Mouse (Mus musculus): ENCODE data around the gene Olfr91. TPM values are rescaled to one million over a fixed set of nuclear protein-coding genes. Genes with fewer than 3 reads are reported as not detected.

Gene Olfr91
- polyA plus RNA-seq, 1 experiment from 2014 or later = not detected

DNA sequence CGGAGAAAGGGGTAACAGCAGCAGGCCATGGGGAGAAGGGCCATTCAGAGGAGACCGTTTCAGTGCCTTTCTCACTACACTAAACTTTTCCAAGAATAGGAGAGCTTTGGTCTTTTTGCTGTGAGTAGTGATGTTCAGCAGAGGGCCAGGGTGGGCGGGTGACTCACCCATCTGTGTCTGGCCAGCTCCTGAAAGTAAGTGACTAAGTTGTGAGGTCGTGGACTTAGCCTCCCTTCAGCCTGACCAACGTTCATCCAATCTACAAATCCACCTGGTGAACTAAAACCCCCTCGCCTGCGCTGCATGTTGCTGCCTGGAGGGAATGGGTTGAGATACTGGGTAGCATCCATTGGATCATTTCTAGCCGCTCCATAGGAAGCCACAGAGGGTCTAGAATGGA, 28.0 kb downstream of the Olfr91 start:
- no peaks in the 10 kb centered on the region for H3K27me3 ChIP-seq (ENCODE audit: control insufficient read depth, insufficient read depth, low read length)
- no peaks in the 10 kb centered on the region for H3K9me3 ChIP-seq (ENCODE audit: control insufficient read depth, low read length)
- no peak overlapping the region for H3K9ac ChIP-seq (ENCODE audit: low read length)
- no peak overlapping the region for H3K4me2 ChIP-seq (ENCODE audit: low read depth, severe bottlenecking)
- ATAC-seq (ENCODE audit: insufficient number of reproducible peaks, low FRiP score, low TSS enrichment, low read depth) (no peak), DNase-seq (ENCODE audit: low spot score) (no peak)
- WGBS = 86% methylated on average over 8 of the region's 8 CpGs
- peaks cover 4% of the 10 kb centered on the region; the same call in 1 of the 2 replicates for H3K36me3 ChIP-seq (ENCODE audit: control insufficient read depth, insufficient read depth, low read length)
- H3K4me1 ChIP-seq (ENCODE audit: control insufficient read depth, insufficient read depth, low read length) = no peaks in the 10 kb centered on the region
- no peak overlapping the region for H3K27ac ChIP-seq (replicated peaks; ENCODE audit: low read depth, low read length)
- H3K4me3 ChIP-seq (ENCODE audit: low read depth, low read length) = no peak overlapping the region

GRCm38 (mm10) chr17:37067861-37068260, 30.2 kb downstream of the Olfr91 start:
- Histone ChIP-seq H3K4me3 (ENCODE audit: low read depth, low read length) (no peak overlapping the region), H3K27ac (replicated peaks; ENCODE audit: low read depth, low read length) (no peak overlapping the region), H3K36me3 (ENCODE audit: control insufficient read depth, insufficient read depth, low read length) (peaks cover 6% of the 10 kb centered on the region), H3K9ac (ENCODE audit: low read length) (no peak overlapping the region), H3K9me3 (ENCODE audit: control insufficient read depth, low read length) (no peaks in the 10 kb centered on the region), H3K4me1 (ENCODE audit: control insufficient read depth, insufficient read depth, low read length) (no peaks in the 10 kb centered on the region), H3K4me2 (ENCODE audit: low read depth, severe bottlenecking) (no peak overlapping the region), H3K27me3 (ENCODE audit: control insufficient read depth, insufficient read depth, low read length) (no peaks in the 10 kb centered on the region)
- DNase-seq (ENCODE audit: low spot score) (no peak), ATAC-seq (ENCODE audit: insufficient number of reproducible peaks, low FRiP score, low TSS enrichment, low read depth) (no peak)
- whole genome bisulfite sequencing = 74% methylated on average over 1 of the region's 1 CpGs

DNA sequence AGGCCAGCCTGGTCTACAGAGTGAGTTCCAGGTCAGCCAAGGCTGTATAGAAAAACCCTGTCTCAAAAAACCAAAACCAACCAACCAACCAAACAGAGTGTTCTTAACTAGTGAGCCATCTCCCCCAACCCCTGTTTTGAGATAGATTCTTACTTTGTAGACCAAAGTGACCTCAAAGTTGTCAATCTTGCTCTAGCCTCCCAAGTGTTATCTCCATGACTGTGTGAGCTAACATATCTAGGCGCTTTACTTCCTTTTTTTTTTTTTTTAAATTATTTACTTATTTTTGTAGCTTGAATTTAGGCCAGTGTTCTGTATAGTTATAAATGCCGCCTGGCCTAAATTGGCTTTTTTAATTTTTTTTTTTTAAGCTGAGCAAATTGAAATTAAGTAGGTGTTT, 32.1 kb downstream of the Olfr91 start:
- H3K9ac ChIP-seq (ENCODE audit: low read length) = no peak overlapping the region
- no peaks in the 10 kb centered on the region for H3K27me3 ChIP-seq (ENCODE audit: control insufficient read depth, insufficient read depth, low read length)
- H3K27ac ChIP-seq (replicated peaks; ENCODE audit: low read depth, low read length) = no peak overlapping the region
- WGBS = 97% methylated on average over 2 of the region's 2 CpGs
- H3K36me3 ChIP-seq (ENCODE audit: control insufficient read depth, insufficient read depth, low read length) = peaks cover 10% of the 10 kb centered on the region
- no peak overlapping the region for H3K4me3 ChIP-seq (ENCODE audit: low read depth, low read length)
- DNase-seq (ENCODE audit: low spot score) (no peak), ATAC-seq (ENCODE audit: insufficient number of reproducible peaks, low FRiP score, low TSS enrichment, low read depth) (no peak)
- H3K4me2 ChIP-seq (ENCODE audit: low read depth, severe bottlenecking) = no peak overlapping the region
- H3K4me1 ChIP-seq (ENCODE audit: control insufficient read depth, insufficient read depth, low read length) = no peaks in the 10 kb centered on the region
- H3K9me3 ChIP-seq (ENCODE audit: control insufficient read depth, low read length) = no peaks in the 10 kb centered on the region

DNA sequence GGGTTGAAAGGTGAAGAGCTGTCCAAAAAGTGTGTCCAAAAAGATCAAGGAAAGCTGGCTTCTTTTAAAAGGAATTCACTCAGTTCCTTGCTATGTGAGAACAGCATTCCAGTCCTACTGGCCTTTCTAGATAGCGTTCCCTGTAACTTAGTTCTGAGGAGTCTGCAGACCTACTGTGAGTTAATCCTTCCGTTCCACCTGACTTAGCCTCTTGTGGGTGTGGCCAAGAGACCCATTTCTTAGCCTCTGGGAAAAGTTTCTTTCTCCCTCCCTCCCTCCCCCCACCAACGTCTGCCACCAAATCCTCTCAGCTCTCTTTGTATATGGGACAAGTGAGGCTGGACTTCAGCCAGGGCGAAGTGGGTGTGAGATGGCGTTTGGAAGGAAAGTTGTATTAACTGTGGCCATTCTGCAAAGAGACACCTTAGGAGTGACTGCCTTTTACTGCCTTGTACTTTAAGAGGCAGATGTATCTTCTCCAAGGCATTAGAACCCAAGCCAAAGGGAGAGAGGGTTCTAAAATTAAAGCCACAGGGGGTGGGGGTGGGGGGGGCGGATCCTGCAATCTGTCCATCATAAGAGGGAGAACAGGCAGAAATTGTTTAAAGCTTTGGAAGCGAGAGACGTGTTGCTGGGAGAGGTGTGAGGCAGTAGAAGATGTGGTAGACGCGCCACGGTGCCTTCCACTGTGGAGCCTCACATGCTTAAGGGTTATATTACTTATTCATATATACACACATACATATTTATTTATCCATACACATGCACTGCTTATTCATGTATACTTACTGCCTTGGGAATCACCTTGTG, 34.2 kb downstream of the Olfr91 start:
- DNase-seq (ENCODE audit: low spot score) (no peak), ATAC-seq (ENCODE audit: insufficient number of reproducible peaks, low FRiP score, low TSS enrichment, low read depth) (no peak)
- H3K36me3 ChIP-seq (ENCODE audit: control insufficient read depth, insufficient read depth, low read length) = peaks cover 12% of the 10 kb centered on the region
- no peak overlapping the region for H3K27ac ChIP-seq (replicated peaks; ENCODE audit: low read depth, low read length)
- H3K9ac ChIP-seq (ENCODE audit: low read length) = no peak overlapping the region
- no peaks in the 10 kb centered on the region for H3K27me3 ChIP-seq (ENCODE audit: control insufficient read depth, insufficient read depth, low read length)
- H3K9me3 ChIP-seq (ENCODE audit: control insufficient read depth, low read length) = no peaks in the 10 kb centered on the region
- no peak overlapping the region for H3K4me2 ChIP-seq (ENCODE audit: low read depth, severe bottlenecking)
- 88% methylated on average over 11 of the region's 11 CpGs for WGBS
- H3K4me3 ChIP-seq (ENCODE audit: low read depth, low read length) = no peak overlapping the region
- H3K4me1 ChIP-seq (ENCODE audit: control insufficient read depth, insufficient read depth, low read length) = no peaks in the 10 kb centered on the region

DNA sequence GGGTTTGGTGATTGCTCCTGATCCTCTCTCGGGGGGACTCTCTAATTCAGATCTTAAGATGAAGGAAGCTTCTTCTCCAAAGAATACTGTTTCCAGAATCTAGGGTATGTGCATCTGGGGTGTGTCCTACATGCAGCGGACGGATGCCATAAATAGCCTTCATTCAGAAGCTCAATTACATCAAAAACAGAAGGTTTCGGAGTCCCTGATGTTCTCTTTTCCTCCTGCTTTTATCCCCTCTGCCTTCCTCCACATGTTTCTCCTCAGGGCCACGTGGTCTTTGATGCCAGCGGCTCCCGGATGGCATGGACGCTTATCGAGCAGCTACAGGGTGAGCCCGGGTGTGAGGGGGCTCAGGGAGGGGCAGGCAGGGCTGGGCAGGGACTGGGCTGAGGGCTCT, 35.0 kb downstream of the Olfr91 start:
- no peak overlapping the region for H3K4me3 ChIP-seq (ENCODE audit: low read depth, low read length)
- no peak overlapping the region for H3K9ac ChIP-seq (ENCODE audit: low read length)
- peaks cover 12% of the 10 kb centered on the region for H3K36me3 ChIP-seq (ENCODE audit: control insufficient read depth, insufficient read depth, low read length)
- no peaks in the 10 kb centered on the region for H3K27me3 ChIP-seq (ENCODE audit: control insufficient read depth, insufficient read depth, low read length)
- 74% methylated on average over 10 of the region's 10 CpGs for WGBS
- no peak overlapping the region for H3K4me2 ChIP-seq (ENCODE audit: low read depth, severe bottlenecking)
- no peaks in the 10 kb centered on the region for H3K4me1 ChIP-seq (ENCODE audit: control insufficient read depth, insufficient read depth, low read length)
- no peak overlapping the region for H3K27ac ChIP-seq (replicated peaks; ENCODE audit: low read depth, low read length)
- DNase-seq (ENCODE audit: low spot score) (no peak), ATAC-seq (ENCODE audit: insufficient number of reproducible peaks, low FRiP score, low TSS enrichment, low read depth) (no peak)
- no peaks in the 10 kb centered on the region for H3K9me3 ChIP-seq (ENCODE audit: control insufficient read depth, low read length)

- Histone ChIP-seq H3K36me3 (ENCODE audit: control insufficient read depth, insufficient read depth, low read length) (peaks cover 10% of the 10 kb centered on the region), H3K4me2 (ENCODE audit: low read depth, severe bottlenecking) (no peak overlapping the region), H3K27ac (replicated peaks; ENCODE audit: low read depth, low read length) (no peak overlapping the region), H3K9ac (ENCODE audit: low read length) (no peak overlapping the region), H3K27me3 (ENCODE audit: control insufficient read depth, insufficient read depth, low read length) (no peaks in the 10 kb centered on the region), H3K4me3 (ENCODE audit: low read depth, low read length) (no peak overlapping the region), H3K4me1 (ENCODE audit: control insufficient read depth, insufficient read depth, low read length) (no peaks in the 10 kb centered on the region), H3K9me3 (ENCODE audit: control insufficient read depth, low read length) (no peaks in the 10 kb centered on the region)
- DNase-seq (ENCODE audit: low spot score) (no peak), ATAC-seq (ENCODE audit: insufficient number of reproducible peaks, low FRiP score, low TSS enrichment, low read depth) (no peak)
- WGBS = 91% methylated on average over 10 of the region's 10 CpGs
Measured at GRCm38 (mm10) chr17:37062101-37062641, 35.9 kb downstream of the Olfr91 start.

DNA sequence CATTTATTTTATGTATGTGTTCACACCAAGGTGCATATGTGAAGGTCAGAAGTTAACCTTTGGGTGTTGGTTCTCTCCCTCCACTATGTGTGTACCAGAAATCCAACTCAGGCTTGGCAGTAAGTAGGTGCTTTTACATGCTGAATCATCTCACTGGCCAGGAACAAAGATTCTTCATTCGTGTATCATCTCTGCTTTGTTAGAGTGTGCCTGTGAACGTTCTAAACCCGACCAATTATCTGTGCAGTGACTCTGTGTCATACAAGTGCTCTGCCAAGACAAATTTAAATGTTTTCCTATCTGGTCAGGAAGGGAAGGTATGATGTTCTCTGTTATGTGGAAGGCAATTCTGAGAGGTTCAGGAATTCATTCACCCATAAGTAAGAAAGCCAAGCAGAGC, 36.6 kb downstream of the Olfr91 start:
- ATAC-seq (ENCODE audit: insufficient number of reproducible peaks, low FRiP score, low TSS enrichment, low read depth) = no peak
- Histone ChIP-seq H3K27me3 (ENCODE audit: control insufficient read depth, insufficient read depth, low read length) (no peaks in the 10 kb centered on the region), H3K9ac (ENCODE audit: low read length) (no peak overlapping the region), H3K4me1 (ENCODE audit: control insufficient read depth, insufficient read depth, low read length) (no peaks in the 10 kb centered on the region), H3K4me3 (ENCODE audit: low read depth, low read length) (no peak overlapping the region), H3K4me2 (ENCODE audit: low read depth, severe bottlenecking) (no peak overlapping the region), H3K36me3 (ENCODE audit: control insufficient read depth, insufficient read depth, low read length) (peaks cover 10% of the 10 kb centered on the region), H3K27ac (replicated peaks; ENCODE audit: low read depth, low read length) (no peak overlapping the region), H3K9me3 (ENCODE audit: control insufficient read depth, low read length) (no peaks in the 10 kb centered on the region)
- WGBS = 90% methylated on average over 3 of the region's 3 CpGs
- no peak for DNase-seq (ENCODE audit: low spot score)

GRCm38 (mm10) chr17:37056957-37057356, 41.1 kb downstream of the Olfr91 start:
- H3K4me2 ChIP-seq (ENCODE audit: low read depth, severe bottlenecking) = no peak overlapping the region
- H3K9me3 ChIP-seq (ENCODE audit: control insufficient read depth, low read length) = no peaks in the 10 kb centered on the region
- H3K4me1 ChIP-seq (ENCODE audit: control insufficient read depth, insufficient read depth, low read length) = no peaks in the 10 kb centered on the region
- peaks cover 8% of the 10 kb centered on the region for H3K36me3 ChIP-seq (ENCODE audit: control insufficient read depth, insufficient read depth, low read length)
- H3K9ac ChIP-seq (ENCODE audit: low read length) = no peak overlapping the region
- no peaks in the 10 kb centered on the region for H3K27me3 ChIP-seq (ENCODE audit: control insufficient read depth, insufficient read depth, low read length)
- WGBS = 95% methylated on average over 6 of the region's 6 CpGs
- ATAC-seq (ENCODE audit: insufficient number of reproducible peaks, low FRiP score, low TSS enrichment, low read depth) (no peak), DNase-seq (ENCODE audit: low spot score) (no peak)
- H3K27ac ChIP-seq (replicated peaks; ENCODE audit: low read depth, low read length) = no peak overlapping the region
- H3K4me3 ChIP-seq (ENCODE audit: low read depth, low read length) = no peak overlapping the region
